Mouse (Mus musculus) CH12.LX (cell line): ENCODE measurements around the gene Jmjd1c. TPM values are rescaled to one million over a fixed set of nuclear protein-coding genes. Genes with fewer than 3 reads are reported as not detected.

Experiments
- DNase-seq: peaks from one replicate; pipeline ENCODE4 v3.0.0-alpha.2; 2013; ENCODE audit errors: extremely low read depth
- H3K27ac ChIP-seq: 2 replicates; pipeline ENCODE4 v1.5.1; 2012; ENCODE audit warnings: low read depth, mild to moderate bottlenecking, control low read depth, moderate library complexity; ENCODE audit not compliant: insufficient read depth
- H3K27me3 ChIP-seq: replicated peaks from 2 replicates; pipeline ENCODE3; 2012; ENCODE audit warnings: inconsistent platforms
- H3K36me3 ChIP-seq, 2 experiments: replicated peaks in 1 of 2; 2 replicates each; pipeline versions ENCODE3 to v1.6.1; 2012; ENCODE audit warnings: inconsistent platforms in 1 of 2, low read length in 1 of 2, mild to moderate bottlenecking in 1 of 2, mixed read lengths in 1 of 2, moderate library complexity in 1 of 2; ENCODE audit not compliant: control insufficient read depth in 1 of 2, insufficient read depth in 1 of 2
- H3K4me1 ChIP-seq, 2 experiments: 2 replicates each; pipeline ENCODE4 v1.6.1; 2012; ENCODE audit warnings: inconsistent platforms in 1 of 2, moderate library complexity in 1 of 2; ENCODE audit not compliant: insufficient read depth in 2 of 2, control insufficient read depth in 1 of 2
- H3K4me2 ChIP-seq: 2 replicates; pipeline ENCODE4 v1.6.1; 2012; ENCODE audit warnings: low read depth, mild to moderate bottlenecking, control low read depth; ENCODE audit not compliant: poor library complexity, insufficient read depth, severe bottlenecking
- H3K4me3 ChIP-seq, 3 experiments: fragments of 150-350 bp in 1 of 3; sonication (generic) in 1 of 3; replicated peaks in 1 of 3; 2 replicates each; pipeline versions ENCODE3 to v1.5.1; 2011 to 2012; ENCODE audit warnings: low read depth in 2 of 3, low read length in 2 of 3, mild to moderate bottlenecking in 2 of 3, moderate library complexity in 2 of 3, control low read depth in 1 of 3, improper control_type of control experiment in 1 of 3, inconsistent platforms in 1 of 3, mixed read lengths in 1 of 3; ENCODE audit not compliant: poor library complexity in 1 of 3
- H3K79me2 ChIP-seq: replicated peaks from 2 replicates; pipeline ENCODE4 v1.6.1; 2012; ENCODE audit warnings: mild to moderate bottlenecking, moderate library complexity; ENCODE audit not compliant: control insufficient read depth, poor library complexity, insufficient read depth, severe bottlenecking; ENCODE audit errors: extremely low read depth
- H3K9ac ChIP-seq: 2 replicates; pipeline ENCODE4 v1.6.1; 2012; ENCODE audit warnings: low read depth, mild to moderate bottlenecking, control low read depth, moderate library complexity; ENCODE audit not compliant: insufficient read depth
- H3K9me3 ChIP-seq: replicated peaks from 2 replicates; pipeline ENCODE3; 2012; ENCODE audit warnings: low read length, inconsistent platforms, mixed read lengths
- CHD1 ChIP-seq: IDR thresholded peaks from 2 replicates; pipeline ENCODE4 v1.6.1; 2012; ENCODE audit warnings: low read depth, low read length, improper control_type of control experiment, inconsistent platforms
- ELF1 ChIP-seq: IDR thresholded peaks from 2 replicates; pipeline ENCODE4 v1.6.1; 2014; ENCODE audit warnings: low read depth, mild to moderate bottlenecking, inconsistent platforms, low read length, improper control_type of control experiment
- EP300 ChIP-seq: IDR thresholded peaks from 2 replicates; pipeline ENCODE4 v1.6.1; 2011; ENCODE audit warnings: low read length, improper control_type of control experiment
- ETS1 ChIP-seq: conservative IDR thresholded peaks from 2 replicates; pipeline ENCODE4 v1.6.1; 2012; ENCODE audit warnings: low read depth, mild to moderate bottlenecking, inconsistent platforms, low read length, improper control_type of control experiment, moderate library complexity
- GABPA ChIP-seq: IDR thresholded peaks from 2 replicates; pipeline ENCODE4 v1.6.1; 2012; ENCODE audit warnings: low read depth, low read length, improper control_type of control experiment, inconsistent platforms; ENCODE audit not compliant: insufficient replicate concordance
- HCFC1 ChIP-seq: IDR thresholded peaks from 2 replicates; pipeline ENCODE4 v1.6.1; 2012; ENCODE audit warnings: low read depth, mild to moderate bottlenecking, inconsistent platforms, low read length, improper control_type of control experiment
- IRF4 ChIP-seq: IDR thresholded peaks from 2 replicates; pipeline ENCODE4 v1.6.1; 2014; ENCODE audit warnings: low read depth, mild to moderate bottlenecking, inconsistent platforms, low read length, improper control_type of control experiment
- JUN ChIP-seq: IDR thresholded peaks from 2 replicates; pipeline ENCODE4 v1.6.1; 2011; ENCODE audit warnings: low read depth, mild to moderate bottlenecking, low read length, improper control_type of control experiment, moderate library complexity; ENCODE audit not compliant: insufficient read depth
- MAFK ChIP-seq: IDR thresholded peaks from 2 replicates; pipeline ENCODE4 v1.6.1; 2011; ENCODE audit warnings: low read length, improper control_type of control experiment; ENCODE audit not compliant: insufficient replicate concordance
- MAX ChIP-seq: IDR thresholded peaks from 2 replicates; pipeline ENCODE4 v1.6.1; 2011; ENCODE audit warnings: low read length, improper control_type of control experiment
- MAZ ChIP-seq: IDR thresholded peaks from 2 replicates; pipeline ENCODE4 v1.6.1; 2012; ENCODE audit warnings: low read depth, mild to moderate bottlenecking, inconsistent platforms, low read length, improper control_type of control experiment, moderate library complexity
- MEF2A ChIP-seq: IDR thresholded peaks from 2 replicates; pipeline ENCODE4 v1.6.1; 2014; ENCODE audit warnings: low read depth, mild to moderate bottlenecking, inconsistent platforms, low read length, improper control_type of control experiment, borderline replicate concordance
- MXI1 ChIP-seq: IDR thresholded peaks from 2 replicates; pipeline ENCODE4 v1.6.1; 2011; ENCODE audit warnings: mild to moderate bottlenecking, low read depth, low read length, improper control_type of control experiment
- MYC ChIP-seq: IDR thresholded peaks from 2 replicates; pipeline ENCODE4 v1.6.1; 2011; ENCODE audit warnings: low read depth, mild to moderate bottlenecking, improper control_type of control experiment, low read length
- NELFE ChIP-seq: IDR thresholded peaks from 2 replicates; pipeline ENCODE4 v1.6.1; 2011; ENCODE audit warnings: low read depth, low read length, improper control_type of control experiment
- NRF1 ChIP-seq: IDR thresholded peaks from 2 replicates; pipeline ENCODE4 v1.6.1; 2014; ENCODE audit warnings: low read depth, mild to moderate bottlenecking, inconsistent platforms, low read length, improper control_type of control experiment, moderate library complexity
- PAX5 ChIP-seq: IDR thresholded peaks from 2 replicates; pipeline ENCODE4 v1.6.1; 2012; ENCODE audit warnings: low read length, inconsistent platforms, mixed read lengths
- POLR2A ChIP-seq: IDR thresholded peaks from 2 replicates; pipeline ENCODE4 v1.6.1; 2011; ENCODE audit warnings: low read depth, mild to moderate bottlenecking, improper control_type of control experiment, low read length
- POLR2AphosphoS2 ChIP-seq: IDR thresholded peaks from 2 replicates; pipeline ENCODE4 v1.6.1; 2011; ENCODE audit warnings: low read depth, low read length, improper control_type of control experiment
- RAD21 ChIP-seq: IDR thresholded peaks from 2 replicates; pipeline ENCODE4 v1.6.1; 2011; ENCODE audit warnings: low read depth, mild to moderate bottlenecking, low read length, improper control_type of control experiment, moderate library complexity
- RCOR1 ChIP-seq: conservative IDR thresholded peaks from 2 replicates; pipeline ENCODE4 v1.6.1; 2012; ENCODE audit warnings: low read depth, mild to moderate bottlenecking, inconsistent platforms, low read length, improper control_type of control experiment
- SIN3A ChIP-seq: IDR thresholded peaks from 2 replicates; pipeline ENCODE4 v1.6.1; 2012; ENCODE audit warnings: low read length, improper control_type of control experiment, inconsistent platforms
- TBP ChIP-seq: conservative IDR thresholded peaks from 2 replicates; pipeline ENCODE4 v1.6.1; 2011; ENCODE audit warnings: low read depth, low read length, improper control_type of control experiment
- TCF12 ChIP-seq: IDR thresholded peaks from 2 replicates; pipeline ENCODE4 v1.6.1; 2014; ENCODE audit warnings: low read depth, mild to moderate bottlenecking, inconsistent platforms, low read length, improper control_type of control experiment
- UBTF ChIP-seq: IDR thresholded peaks from 2 replicates; pipeline ENCODE4 v1.6.1; 2012; ENCODE audit warnings: low read depth, mild to moderate bottlenecking, inconsistent platforms, low read length, improper control_type of control experiment, moderate library complexity
- USF1 ChIP-seq: IDR thresholded peaks from 2 replicates; pipeline ENCODE4 v1.6.1; 2014; ENCODE audit warnings: low read depth, mild to moderate bottlenecking, inconsistent platforms, low read length, improper control_type of control experiment
- USF2 ChIP-seq: conservative IDR thresholded peaks from 2 replicates; pipeline ENCODE4 v1.6.1; 2011; ENCODE audit warnings: low read depth, low read length, improper control_type of control experiment
- ZC3H11A ChIP-seq: IDR thresholded peaks from 2 replicates; pipeline ENCODE4 v1.6.1; 2012; ENCODE audit warnings: low read depth, mild to moderate bottlenecking, inconsistent platforms, low read length, improper control_type of control experiment
- ZKSCAN1 ChIP-seq: IDR thresholded peaks from 2 replicates; pipeline ENCODE4 v1.6.1; 2012; ENCODE audit warnings: low read depth, inconsistent platforms, low read length, improper control_type of control experiment, borderline replicate concordance
- ZMIZ1 ChIP-seq: IDR thresholded peaks from 2 replicates; pipeline ENCODE4 v1.6.1; 2012; ENCODE audit warnings: low read depth, mild to moderate bottlenecking, inconsistent platforms, low read length, improper control_type of control experiment
- dilution Hi-C: fragments of 300-500 bp; cut with MboI; formaldehyde crosslinking; loops from 2 replicates; pipeline ENCODE4 v1.14.3; 2020; ENCODE audit warnings: low sequenced_read_pairs; ENCODE audit not compliant: extremely low pct_unique_long_range_greater_than_20kb, extremely low pct_ligation_motif_present
- in situ Hi-C: fragments of 300-500 bp; cut with MboI; formaldehyde crosslinking; loops from 3 replicates; pipeline ENCODE4 v1.14.3; 2019; ENCODE audit warnings: low sequenced_read_pairs, low pct_ligation_motif_present, low pct_unique_long_range_greater_than_20kb, mixed read lengths
- polyA plus RNA-seq: library from polyadenylated mRNA; unstranded; fragments of >175 nt; gene quantifications from 2 replicates; pipeline ENCODE4 v1.2.1, GENCODE M21; 2012; ENCODE audit warnings: low read depth; ENCODE audit not compliant: insufficient read length
- total RNA-seq, 2 experiments: library from RNA; depleted of rRNA; stranded (reverse); fragments of 300-350 nt in 1 of 2; fragments of >200 nt in 1 of 2; gene quantifications; 2 replicates each; pipeline ENCODE4 v1.2.3; 2012 to 2014

The Jmjd1c gene
- total and polyA plus RNA-seq, 3 experiments = 41.2 to 50.1 (median 41.6) TPM

DNA sequence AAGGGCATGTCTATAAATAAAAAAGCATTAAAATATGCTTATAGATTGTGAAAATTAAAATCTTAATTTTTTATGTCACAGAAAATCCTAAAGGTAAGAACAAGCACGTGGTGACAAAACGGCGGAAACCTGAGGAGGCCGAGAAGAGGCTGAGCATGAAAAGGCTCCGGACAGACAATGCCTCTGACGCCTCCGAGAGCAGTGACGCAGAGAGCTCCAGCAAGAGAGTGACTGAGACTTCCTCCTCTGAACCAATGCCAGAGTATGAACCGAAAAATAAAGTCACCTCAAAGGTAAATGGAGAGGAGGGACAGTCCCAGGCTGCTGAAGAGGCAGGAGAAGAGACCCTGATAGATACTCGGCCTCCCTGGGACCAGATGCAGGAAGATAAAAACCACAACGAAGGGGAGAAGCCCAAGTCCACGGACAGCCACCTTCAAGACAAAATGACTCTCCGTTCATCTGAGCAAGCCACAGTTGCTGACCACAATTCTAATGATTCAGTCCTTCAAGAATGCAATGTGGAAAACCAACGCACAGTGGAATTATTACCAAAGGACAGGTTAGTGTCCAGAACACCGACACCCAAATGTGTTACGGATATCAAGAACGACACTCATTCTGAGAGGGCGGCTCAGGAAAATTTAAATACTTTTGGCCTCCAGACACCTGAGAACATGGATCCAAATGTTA is 123.1 kb downstream of the Jmjd1c start:
- no peak overlapping the region for H3K4me2 ChIP-seq
- TF ChIP-seq POLR2AphosphoS2 (no peak), SIN3A (no peak), TBP (no peak), CHD1 (no peak), PAX5 (no peak), MAFK (no peak), ETS1 (peak; percentile 63), EP300 (peak; percentile 25; the same call in 1 of the 2 replicates), USF1 (no peak), RAD21 (no peak), MEF2A (no peak), MAX (peak; percentile 46; the same call in 1 of the 2 replicates), HCFC1 (no peak), POLR2A (0 out of 2 replicates have a peak, but pooled peaks have one; percentile 40), JUN (no peak), ZMIZ1 (no peak), MYC (peak; percentile 66), IRF4 (peak; percentile 14; the same call in 1 of the 2 replicates), USF2 (no peak), MXI1 (peak; percentile 72; the same call in 1 of the 2 replicates), TCF12 (0 out of 2 replicates have a peak, but pooled peaks have one; percentile 18)
- TF ChIP-seq, all 38 proteins: peak for 8

DNA sequence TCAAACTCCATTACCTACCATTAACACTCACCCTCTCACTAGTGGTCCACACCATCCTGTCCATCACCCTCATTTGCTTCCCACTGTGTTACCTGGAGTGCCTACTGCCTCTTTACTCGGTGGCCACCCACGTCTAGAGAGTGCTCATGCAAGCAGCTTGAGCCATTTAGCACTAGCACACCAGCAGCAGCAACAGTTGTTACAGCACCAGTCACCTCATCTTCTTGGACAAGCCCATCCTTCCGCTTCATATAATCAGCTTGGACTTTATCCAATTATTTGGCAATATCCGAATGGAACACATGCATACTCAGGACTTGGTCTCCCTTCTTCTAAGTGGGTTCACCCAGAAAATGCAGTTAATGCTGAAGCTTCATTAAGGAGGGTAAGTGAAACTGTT is 124.3 kb downstream of the Jmjd1c start:
- DNase-seq = no peak
- Histone ChIP-seq H3K4me2 (no peak overlapping the region), H3K9me3 (no peaks in the 10 kb centered on the region), H3K27ac (no peak overlapping the region; the same call in 1 of the 2 replicates), H3K27me3 (no peaks in the 10 kb centered on the region), H3K79me2 (peaks cover 73% of the 10 kb centered on the region), H3K9ac (no peak overlapping the region), H3K36me3 (peaks cover 58 to 76% of the 10 kb centered on the region in 2 experiments), H3K4me3 (no peak overlapping the region), H3K4me1 (peaks cover 3 to 76% of the 10 kb centered on the region in 2 experiments)
- dilution Hi-C loops = no loop called here
- in situ Hi-C loops = no loop called here
- TF ChIP-seq POLR2AphosphoS2 (no peak), MYC (no peak), ZC3H11A (no peak), CHD1 (no peak), ELF1 (no peak), SIN3A (no peak), NRF1 (no peak), NELFE (no peak), RCOR1 (no peak), EP300 (no peak), PAX5 (no peak), ZKSCAN1 (no peak), MXI1 (no peak), HCFC1 (no peak), ZMIZ1 (no peak), UBTF (no peak), MAZ (no peak), MAFK (no peak), ETS1 (no peak), GABPA (no peak)
- TF ChIP-seq, all 38 proteins: peak for 0

More for the DNA sequence above, 123.1 kb downstream of the Jmjd1c start:
- H3K9ac ChIP-seq = no peak overlapping the region
- H3K9me3 ChIP-seq = no peaks in the 10 kb centered on the region
- dilution Hi-C loops (no loop called here), in situ Hi-C loops (no loop called here)
- peaks cover 5 to 87% of the 10 kb centered on the region in 2 experiments for H3K4me1 ChIP-seq
- no peak overlapping the region for H3K4me3 ChIP-seq
- H3K27ac ChIP-seq = peak overlapping the region; percentile 72
- H3K79me2 ChIP-seq = peaks cover 74% of the 10 kb centered on the region
- peaks cover 52 to 67% of the 10 kb centered on the region in 2 experiments for H3K36me3 ChIP-seq
- no peaks in the 10 kb centered on the region for H3K27me3 ChIP-seq
- DNase-seq = peak; percentile 88
